Mouse (Mus musculus) heart, adult 18-20 months (tissue): ENCODE results near the gene Gm42688. TPM values are rescaled to one million over a fixed set of nuclear protein-coding genes. Genes with fewer than 3 reads are reported as not detected.

Source experiments
- DNase-seq, 2 experiments: peaks; one replicate each; pipeline ENCODE4 v3.0.0; 2021 to 2022; ENCODE audit warnings: mixed read lengths in 1 of 2
- long read RNA-seq, 2 experiments: library from polyadenylated mRNA; stranded (forward); transcript quantifications; one replicate each; pipeline ENCODE4 v2.0.0; 2021
- total RNA-seq, 2 experiments: library from RNA; stranded (reverse); gene quantifications; 2 replicates each; pipeline ENCODE4 v1.2.3; 2021

Gm42688 gene
- 1 to 10 TPM in 1 of 2 experiments, under 1 TPM in 1; 0.89 to 1.2 TPM for total RNA-seq
- long read RNA-seq, experiment 1 = 0 reads
- long read RNA-seq, experiment 2, partial matches to known transcripts = 5 of 5 reads
- long read RNA-seq, experiment 2, other reads (novel, unspliced or antisense) = 0 of 5 reads

GRCm38 (mm10) chr6:83101316-83101687 lies at the start of gene Gm42688, which contains the start of gene Ccdc142:
Gm42688 (plus strand) TSS chr6:83101617.
Ccdc142 (plus strand) TSS chr6:83101601.
- peak; percentile 94 for DNase-seq

DNA sequence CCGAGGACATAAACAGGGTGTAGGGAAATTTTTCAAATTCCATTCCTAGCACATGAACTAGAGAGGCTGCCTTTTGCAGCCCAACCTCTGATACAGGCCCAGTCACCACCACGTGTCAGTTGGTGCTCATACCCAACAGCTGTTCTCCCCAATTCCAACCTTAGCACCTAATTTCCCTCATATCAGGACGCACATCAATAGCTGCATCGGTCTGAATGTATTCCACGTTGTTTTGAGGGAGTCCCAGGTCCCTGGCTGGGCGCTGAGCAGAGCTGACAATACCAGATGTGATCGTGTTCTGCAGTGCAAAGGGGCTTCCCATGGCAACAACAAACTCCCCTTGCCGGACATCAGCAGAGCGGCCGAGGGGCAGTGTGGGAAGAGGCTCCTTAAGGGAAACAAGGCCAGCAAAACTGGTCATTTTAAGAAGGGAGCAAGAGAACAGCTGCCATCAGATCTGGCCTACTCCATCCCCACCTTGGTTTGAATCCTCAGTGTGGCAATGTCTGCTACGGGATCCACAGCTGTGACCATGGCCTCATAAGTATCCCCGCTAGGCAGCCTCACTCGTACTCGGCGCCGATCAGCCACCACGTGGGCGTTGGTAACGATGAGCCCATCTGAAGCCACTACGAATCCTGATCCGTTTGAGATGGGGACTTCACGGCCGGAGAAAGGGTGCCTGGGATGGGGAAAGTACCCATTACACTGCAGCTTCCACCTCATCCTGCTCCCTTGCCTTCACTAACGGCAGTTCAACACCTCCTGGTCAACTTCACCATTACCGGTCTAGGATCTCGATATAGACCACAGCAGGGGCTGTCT lies 48.1 kb upstream of the Gm42688 start:
- DNase-seq = no peak

DNA sequence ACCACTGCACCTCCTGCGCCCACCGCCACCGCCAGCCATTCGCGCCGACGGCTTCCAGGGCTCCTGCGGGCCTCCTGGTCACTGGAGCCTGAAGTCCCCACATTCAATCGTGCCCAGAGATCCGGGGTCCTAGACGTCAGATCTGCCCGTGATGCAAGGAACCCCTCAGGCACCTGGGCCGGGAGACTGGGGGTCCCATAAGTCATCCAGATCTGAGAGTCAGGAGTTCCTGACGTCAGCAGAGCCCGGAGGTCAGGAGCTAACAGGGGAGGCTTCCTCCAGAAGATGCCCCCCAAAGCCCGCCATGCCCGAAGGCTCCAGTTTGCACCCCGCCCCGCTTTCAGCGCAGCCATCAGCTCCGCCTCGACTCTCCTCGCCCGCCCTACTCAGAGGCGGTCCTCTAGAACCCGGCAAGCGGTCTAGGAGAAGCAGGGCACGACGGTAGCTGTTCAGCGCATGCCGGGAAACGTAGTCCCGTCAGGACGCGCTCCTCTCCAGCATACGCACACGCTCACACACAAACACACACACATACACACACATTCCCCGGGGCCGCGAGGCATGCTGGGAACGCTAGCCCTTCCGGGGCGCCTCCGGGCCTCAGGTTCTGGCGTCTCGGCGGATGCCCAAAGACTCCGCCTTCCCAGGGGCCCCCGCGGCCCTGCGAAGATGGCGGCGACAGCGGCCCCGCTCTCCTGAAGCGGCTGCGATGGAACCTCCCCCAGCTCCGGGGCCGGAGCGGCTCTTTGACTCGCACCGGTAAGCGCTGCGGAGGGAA lies 47.2 kb upstream of the Gm42688 start, which contains the start of gene Aup1:
Gene Aup1 (plus strand): TSS at position 448 of the 778 bp plus-strand sequence.
- peak; percentile 98 to 99 for DNase-seq

DNA sequence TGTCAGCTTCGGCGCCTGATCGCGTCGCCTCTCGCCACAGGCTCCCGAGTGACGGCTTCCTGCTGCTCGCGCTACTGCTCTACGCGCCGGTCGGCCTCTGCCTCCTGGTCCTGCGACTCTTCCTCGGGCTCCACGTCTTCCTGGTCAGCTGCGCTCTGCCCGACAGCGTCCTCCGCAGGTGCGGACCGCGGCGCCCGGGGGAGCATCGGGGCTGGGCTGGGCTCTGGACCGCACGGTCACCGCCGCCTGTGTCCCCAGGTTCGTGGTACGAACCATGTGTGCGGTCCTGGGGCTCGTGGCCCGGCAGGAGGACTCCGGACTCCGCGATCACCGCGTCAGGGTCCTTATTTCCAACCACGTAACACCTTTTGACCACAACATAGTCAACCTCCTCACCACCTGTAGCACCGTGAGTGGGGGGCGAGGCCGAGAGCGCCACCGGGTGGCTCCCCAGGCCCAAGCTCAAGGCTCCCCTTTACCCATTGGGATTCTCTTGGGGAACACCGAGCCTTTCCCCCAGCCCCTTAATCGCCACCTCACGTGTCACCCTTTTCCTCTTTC lies 46.5 kb upstream of the Gm42688 start, which contains the start of gene Htra2:
Gene Htra2 (minus strand): TSS at position 403 of the 561 bp plus-strand sequence.
- DNase-seq = no peak

- no peak for DNase-seq
Measured at GRCm38 (mm10) chr6:83057790-83058189, 43.6 kb upstream of the Gm42688 start, which contains the start of gene Dqx1. Dqx1 (plus strand) TSS chr6:83057844.

DNA sequence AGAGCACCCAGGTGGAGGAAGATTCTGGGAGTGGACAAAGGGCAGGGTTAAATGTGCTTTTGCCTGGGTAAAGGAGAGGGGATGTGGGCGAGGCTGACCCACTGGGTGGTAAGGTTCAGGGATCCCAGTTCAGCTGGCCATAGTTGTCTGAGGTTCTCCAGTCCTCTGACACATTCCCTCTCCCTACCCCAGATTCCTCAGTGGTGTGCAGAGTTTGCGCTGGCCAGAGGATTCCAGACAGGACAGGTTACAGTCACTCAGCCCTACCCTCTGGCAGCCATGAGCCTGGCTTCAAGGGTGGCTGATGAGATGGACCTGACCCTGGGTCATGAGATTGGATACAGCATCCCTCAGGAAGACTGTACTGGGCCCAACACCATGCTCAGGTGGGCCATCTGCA lies 42.7 kb upstream of the Gm42688 start:
- no peak for DNase-seq

DNA sequence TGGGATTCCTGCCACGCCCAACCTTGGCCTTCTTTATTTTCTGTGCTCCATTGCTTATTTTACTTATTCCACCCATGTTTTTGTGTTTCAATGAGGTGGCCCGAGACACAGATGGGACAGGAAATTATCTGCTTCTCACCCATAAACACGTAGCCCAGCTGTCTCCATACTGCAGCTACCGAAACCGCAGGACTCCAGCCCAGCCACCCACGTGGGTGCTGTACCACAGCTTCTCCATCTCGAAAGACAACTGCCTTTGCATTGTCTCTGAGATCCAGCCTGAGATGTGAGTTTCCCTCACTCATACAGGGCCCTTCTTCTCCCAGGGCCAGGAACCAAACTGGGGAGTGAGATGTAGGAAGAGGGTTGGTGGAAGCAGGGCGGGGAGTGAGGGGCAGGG lies 35.4 kb upstream of the Gm42688 start:
- DNase-seq = no peak

- no peak for DNase-seq
Measured at GRCm38 (mm10) chr6:83066441-83066840, 35.0 kb upstream of the Gm42688 start.

GRCm38 (mm10) chr6:83068221-83068620 lies 33.2 kb upstream of the Gm42688 start:
- DNase-seq = no peak

GRCm38 (mm10) chr6:83068706-83069487 lies 32.5 kb upstream of the Gm42688 start:
- no peak for DNase-seq

- no peak for DNase-seq
Measured at GRCm38 (mm10) chr6:83069488-83070246, 31.8 kb upstream of the Gm42688 start.

GRCm38 (mm10) chr6:83070247-83070310 lies 31.3 kb upstream of the Gm42688 start, which contains the start of gene Tlx2:
Tlx2 (minus strand) TSS chr6:83070293.
- DNase-seq = no peak

DNA sequence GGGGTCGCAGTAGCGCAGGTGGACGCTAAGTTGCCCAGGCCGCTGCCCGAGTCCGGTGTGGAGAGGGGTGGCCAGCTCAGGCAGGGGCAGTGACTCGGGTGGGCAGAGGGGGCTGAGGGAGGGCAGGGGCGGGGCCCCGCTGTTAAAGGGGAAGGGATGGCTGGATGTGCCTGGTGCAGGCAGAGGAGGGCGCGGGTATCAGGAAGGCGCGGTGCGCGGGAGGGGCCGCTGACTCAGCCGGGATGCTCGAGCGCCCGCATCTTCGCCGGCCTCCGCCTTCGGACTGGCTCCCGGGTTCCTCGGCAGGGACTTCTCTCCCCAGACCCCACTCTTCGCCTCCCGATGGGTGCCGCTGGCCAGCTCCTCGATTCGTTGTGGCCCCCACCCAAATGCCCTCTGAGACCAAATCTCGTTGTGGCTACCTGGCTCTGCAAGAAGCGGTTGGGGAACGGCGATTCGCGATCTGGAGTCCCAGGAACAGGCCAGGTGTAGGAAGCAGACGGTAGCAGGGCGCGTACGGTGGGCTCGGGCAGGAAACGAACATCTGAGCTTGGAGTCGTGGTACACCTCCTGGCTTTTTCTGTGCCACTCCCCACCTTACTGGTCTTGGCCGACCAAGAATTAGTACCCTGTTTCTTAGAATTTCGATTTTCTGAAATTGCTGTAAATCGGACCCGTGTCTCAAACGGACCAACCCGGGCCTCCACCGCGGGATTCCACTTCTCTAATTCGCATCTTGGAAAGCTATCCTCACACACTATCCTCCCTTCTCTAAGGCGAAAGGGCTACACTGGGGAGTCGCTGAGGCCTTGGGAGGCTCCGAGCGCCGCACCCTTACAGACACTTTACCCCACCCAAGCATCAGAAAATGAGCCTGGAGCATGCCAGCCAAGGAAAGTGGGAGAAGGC lies 30.9 kb upstream of the Gm42688 start:
- DNase-seq = peak in 1 of 2 experiments; percentile 58

DNA sequence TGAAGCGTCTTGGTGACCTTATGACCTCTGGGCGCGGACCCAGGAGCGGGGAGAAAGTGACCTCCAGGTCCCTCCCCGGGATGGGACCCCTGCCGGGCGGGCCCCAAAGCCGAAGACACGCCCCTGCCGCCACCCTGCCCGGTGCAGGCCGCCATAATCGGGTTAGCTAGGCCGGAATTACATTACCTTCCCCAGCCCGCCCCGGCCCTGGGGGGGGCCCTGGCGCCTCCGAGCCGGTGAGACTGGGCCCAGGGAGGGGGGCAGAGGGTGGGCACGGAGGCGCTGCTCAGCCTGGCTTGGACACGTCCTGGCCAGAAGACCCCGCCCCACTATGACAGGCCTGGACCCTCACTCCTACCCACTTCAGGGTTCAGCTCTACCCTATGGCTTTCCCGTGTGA lies 30.2 kb upstream of the Gm42688 start:
- no peak for DNase-seq

- no peak for DNase-seq
Measured at GRCm38 (mm10) chr6:83074979-83075378, 26.4 kb upstream of the Gm42688 start.

DNA sequence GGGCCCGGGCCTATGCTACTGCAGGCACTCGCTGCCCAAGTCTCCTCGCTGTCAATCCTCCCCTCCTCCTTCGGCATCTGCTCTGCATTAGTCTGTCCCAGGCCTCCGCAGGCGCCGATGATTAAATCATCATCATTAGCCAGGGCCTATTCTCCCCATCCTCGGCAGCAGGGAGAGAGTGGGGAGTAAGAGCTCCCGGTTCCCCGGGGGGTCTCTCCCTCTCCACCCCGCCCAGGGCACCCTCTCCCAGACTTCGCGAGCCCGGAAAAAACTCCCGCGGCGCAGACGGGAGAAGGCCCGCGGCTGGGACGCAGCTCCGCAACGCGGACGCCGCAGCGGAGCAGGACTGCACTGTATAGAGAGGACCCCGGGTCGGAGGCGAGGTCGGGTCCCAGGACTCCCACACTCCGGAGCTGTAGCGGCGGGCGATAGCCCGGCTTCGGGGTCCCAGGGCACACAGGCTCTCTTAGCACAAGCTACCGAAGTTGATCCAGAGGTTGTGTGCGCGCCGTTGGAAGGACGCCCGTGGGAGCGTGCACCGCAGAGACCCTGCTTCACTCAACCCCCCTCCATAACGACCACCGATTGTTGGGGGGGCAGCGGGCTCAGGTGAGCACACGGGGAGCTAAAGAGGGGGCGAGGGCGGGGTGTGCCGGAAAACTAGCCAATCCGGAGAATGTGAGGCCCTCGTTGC lies 23.6 kb upstream of the Gm42688 start, which contains the start of gene Pcgf1:
Gene Pcgf1 (plus strand): TSS at position 240 of the 694 bp plus-strand sequence.
- DNase-seq = peak; percentile 40 to 64

DNA sequence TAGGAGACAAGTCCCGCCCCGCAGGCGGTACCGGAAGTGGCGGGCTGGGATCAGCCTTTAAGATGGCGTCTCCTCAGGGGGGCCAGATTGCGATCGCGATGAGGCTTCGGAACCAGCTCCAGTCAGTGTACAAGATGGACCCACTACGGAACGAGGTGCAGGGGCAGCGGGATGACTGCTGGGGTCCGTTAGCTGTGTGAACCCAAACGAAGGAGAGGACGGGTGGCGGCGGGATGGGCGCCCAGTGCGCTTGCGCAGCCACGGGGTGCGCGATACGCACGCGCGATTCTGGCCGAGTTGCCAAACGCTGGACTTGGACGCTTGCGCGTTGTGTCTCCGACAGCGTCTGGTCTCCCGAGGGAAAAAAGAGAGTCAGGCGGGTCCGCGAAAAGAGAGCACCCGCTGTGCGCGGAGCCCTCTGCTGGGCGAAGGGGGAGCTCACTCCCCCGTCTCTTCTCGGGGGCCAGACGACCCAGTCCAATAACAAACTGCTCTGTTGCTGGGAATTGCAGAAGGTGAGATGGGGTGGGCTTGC lies 23.0 kb upstream of the Gm42688 start:
- DNase-seq = peak; percentile 99 to 100

- no peak for DNase-seq
Measured at GRCm38 (mm10) chr6:83080210-83080609, 21.2 kb upstream of the Gm42688 start.

DNA sequence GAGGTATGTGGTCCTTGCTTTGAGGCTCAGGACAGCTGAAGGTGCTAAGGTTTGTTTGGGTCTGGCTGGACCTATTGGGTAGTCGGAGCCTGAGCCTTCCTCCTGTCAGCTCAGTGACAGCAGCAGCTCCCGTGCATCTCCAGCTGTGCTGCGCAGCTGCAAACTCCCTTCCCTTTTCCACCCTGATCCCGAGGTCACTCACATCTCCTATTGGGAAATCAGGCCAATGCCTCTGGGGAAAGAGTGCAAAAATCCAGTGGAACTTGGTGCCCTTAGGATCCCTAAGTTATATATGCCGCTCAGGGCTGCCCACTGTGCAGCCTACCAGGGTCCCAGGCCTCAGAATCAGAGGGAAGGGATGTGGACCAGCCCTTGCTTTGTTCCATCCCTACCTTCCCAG lies 17.9 kb upstream of the Gm42688 start:
- DNase-seq = no peak
